Mouse (Mus musculus) cerebellum, adult 2 months (tissue): Measurements from ENCODE around the gene Cs.
"Not testable (repeated sequence)": the region's sequence is repeated elsewhere in the genome, so short reads cannot be mapped to it uniquely, and the experiment has no call there.

Experiments
- CTCF ChIP-seq: fragments of 200-500 bp; IDR thresholded peaks from 2 replicates; pipeline ENCODE4 v1.5.1; 2011; ENCODE audit warnings: low read depth, mild to moderate bottlenecking, control low read depth, low read length, moderate library complexity, borderline replicate concordance; ENCODE audit not compliant: insufficient read depth
- POLR2A ChIP-seq: fragments of 200-500 bp; IDR thresholded peaks from 2 replicates; pipeline ENCODE4 v1.6.1; 2011; ENCODE audit warnings: low read length, control low read depth, borderline replicate concordance; ENCODE audit not compliant: insufficient read depth

DNA sequence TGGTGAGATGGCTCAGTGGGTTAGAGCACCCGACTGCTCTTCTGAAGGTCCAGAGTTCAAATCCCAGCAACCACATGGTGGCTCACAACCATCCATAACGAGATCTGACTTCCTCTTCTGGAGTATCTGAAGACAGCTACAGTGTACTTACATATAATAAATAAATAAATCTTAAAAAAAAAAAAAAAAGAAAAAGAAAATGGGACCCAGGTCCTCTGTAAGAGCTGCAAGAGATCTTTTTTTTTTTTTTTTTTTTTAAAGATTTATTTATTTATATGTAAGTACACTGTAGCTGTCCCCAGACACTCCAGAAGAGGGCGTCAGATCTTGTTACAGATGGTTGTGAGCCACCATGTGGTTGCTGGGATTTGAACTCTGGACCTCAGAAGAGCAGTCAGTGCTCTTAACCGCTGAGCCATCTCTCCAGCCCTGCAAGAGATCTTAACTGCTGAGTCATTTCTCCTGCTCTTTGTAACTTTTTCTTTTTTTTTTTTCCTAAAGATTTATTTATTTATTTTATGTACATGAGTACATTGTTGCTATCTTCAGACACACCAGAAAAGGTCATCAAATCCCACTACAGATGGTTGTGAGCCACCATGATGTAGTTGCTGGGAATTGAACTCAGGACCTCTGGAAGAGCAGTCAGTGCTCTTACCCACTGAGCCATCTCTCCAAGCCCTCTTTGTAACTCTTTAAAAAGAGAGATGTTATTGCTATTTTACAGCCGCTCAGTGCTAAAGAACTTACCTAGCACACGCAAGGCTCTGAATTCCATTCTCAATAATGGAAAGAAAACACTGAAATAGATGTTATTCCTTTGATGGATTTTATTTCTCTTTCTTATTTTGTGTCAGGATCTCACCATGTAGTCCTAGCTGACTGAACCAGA is 4.9 kb upstream of the Cs start:
- not testable (repeated sequence) for TF ChIP-seq POLR2A, CTCF
